Mouse (Mus musculus) myocyte (in vitro differentiated cells): ENCODE results near the gene Drc7.

Source experiments
- E2F4 ChIP-seq: IDR thresholded peaks from one replicate; pipeline ENCODE4 v1.6.1; 2011; ENCODE audit warnings: mild to moderate bottlenecking, control low read depth, moderate library complexity; ENCODE audit not compliant: insufficient read depth
- POLR2A ChIP-seq: IDR thresholded peaks from one replicate; pipeline ENCODE4 v1.6.1; 2011; ENCODE audit warnings: low read depth, mild to moderate bottlenecking, control low read depth, moderate library complexity; ENCODE audit not compliant: insufficient read length
- POLR2AphosphoS2 ChIP-seq: IDR thresholded peaks from one replicate; pipeline ENCODE4 v1.6.1; 2011; ENCODE audit warnings: low read depth, control low read depth; ENCODE audit not compliant: insufficient read length
- TCF3 ChIP-seq: IDR thresholded peaks from one replicate; pipeline ENCODE4 v1.6.1; 2011; ENCODE audit warnings: low read depth, control low read depth; ENCODE audit not compliant: insufficient read length
- USF1 ChIP-seq: IDR thresholded peaks from one replicate; pipeline ENCODE4 v1.6.1; 2011; ENCODE audit warnings: low read depth, mild to moderate bottlenecking, control low read depth, moderate library complexity

GRCm38 (mm10) chr8:95126497-95126896, 71.6 kb downstream of the Drc7 start:
- no peak for TF ChIP-seq TCF3
- no peak for TF ChIP-seq POLR2AphosphoS2
- TF ChIP-seq POLR2A: no peak
- TF ChIP-seq USF1: no peak
- no peak for TF ChIP-seq E2F4
